Mouse (Mus musculus) frontal cortex, postnatal 10 days (tissue): Measurements from ENCODE around the gene Diexf.

ENCODE experiments used
- DNase-seq, 2 experiments: peaks; one replicate each; pipeline ENCODE4 v3.0.0; 2022; ENCODE audit warnings: low spot score in 2 of 2, mixed read lengths in 1 of 2

The Diexf gene

GRCm38 (mm10) chr1:193086842-193087476 lies 43.1 kb downstream of the Diexf start:
- no peak for DNase-seq

- no peak for DNase-seq
Observed at GRCm38 (mm10) chr1:193086111-193086841, 43.8 kb downstream of the Diexf start.

- DNase-seq: no peak
Observed at GRCm38 (mm10) chr1:193085541-193086020, 44.5 kb downstream of the Diexf start.

GRCm38 (mm10) chr1:193084016-193084415 lies 46.1 kb downstream of the Diexf start:
- no peak for DNase-seq

- no peak for DNase-seq
Observed at GRCm38 (mm10) chr1:193083051-193083450, 47.0 kb downstream of the Diexf start.

GRCm38 (mm10) chr1:193082311-193082921 lies 47.7 kb downstream of the Diexf start:
- DNase-seq: no peak

- no peak for DNase-seq
Observed at GRCm38 (mm10) chr1:193062618-193063017, 67.5 kb downstream of the Diexf start.

GRCm38 (mm10) chr1:193060167-193060566 lies 69.9 kb downstream of the Diexf start:
- no peak for DNase-seq

- no peak for DNase-seq
Observed at GRCm38 (mm10) chr1:193059596-193059995, 70.5 kb downstream of the Diexf start.

GRCm38 (mm10) chr1:193054401-193054800 lies 75.7 kb downstream of the Diexf start:
- DNase-seq: no peak

- DNase-seq: no peak
Observed at GRCm38 (mm10) chr1:193053065-193053464, 77.0 kb downstream of the Diexf start.

GRCm38 (mm10) chr1:193047616-193048015 lies 82.5 kb downstream of the Diexf start:
- DNase-seq: no peak

- no peak for DNase-seq
Observed at GRCm38 (mm10) chr1:193042760-193043295, 87.2 kb downstream of the Diexf start.
